Mouse (Mus musculus): ENCODE data around the gene March9. TPM values are rescaled to one million over a fixed set of nuclear protein-coding genes. Genes with fewer than 3 reads are reported as not detected.

March9 gene
- total RNA-seq, 2 experiments from 2014 or later, result 0.05 to 0.08 TPM

- peak; percentile 32 for ATAC-seq (replicated peaks; ENCODE audit: poor library complexity)
These were observed 18.7 kb downstream of the March9 start, which contains the start of the genes Mettl1 and Eef1akmt3 for GRCm38 (mm10) chr10:127041274-127041766. Mettl1 (plus strand) TSS chr10:127041414. Eef1akmt3 (minus strand) TSS chr10:127041513.

- 0 out of 2 replicates have a peak, but pooled peaks have one; percentile 9 for ATAC-seq (replicated peaks; ENCODE audit: poor library complexity)
These were observed 19.3 kb downstream of the March9 start for GRCm38 (mm10) chr10:127040569-127041214.

GRCm38 (mm10) chr10:127037641-127038040, 22.3 kb downstream of the March9 start:
- no peak for ATAC-seq (replicated peaks; ENCODE audit: poor library complexity)

GRCm38 (mm10) chr10:127036273-127036672, 23.7 kb downstream of the March9 start:
- no peak for ATAC-seq (replicated peaks; ENCODE audit: poor library complexity)

GRCm38 (mm10) chr10:127033301-127033741, 26.7 kb downstream of the March9 start:
- ATAC-seq (replicated peaks; ENCODE audit: poor library complexity), result no peak

GRCm38 (mm10) chr10:127030336-127031296, 29.4 kb downstream of the March9 start, which contains the start of gene Tsfm:
Tsfm (minus strand) TSS chr10:127030840.
- peak; percentile 100 for ATAC-seq (replicated peaks; ENCODE audit: poor library complexity)

GRCm38 (mm10) chr10:127018422-127018821, 41.6 kb downstream of the March9 start:
- ATAC-seq (replicated peaks; ENCODE audit: poor library complexity), result no peak

- ATAC-seq (replicated peaks; ENCODE audit: poor library complexity), result no peak
These were observed 42.9 kb downstream of the March9 start for GRCm38 (mm10) chr10:127017071-127017470.

GRCm38 (mm10) chr10:127016488-127016887, 43.5 kb downstream of the March9 start:
- peak; percentile 88 for ATAC-seq (replicated peaks; ENCODE audit: poor library complexity)

Other genes with a start within 250 kb of the March9 start
- 25.1 and 30.4 TPM in 2 replicates for gene Atp23, start 158.8 kb downstream of the March9 start, total RNA-seq (2015)
- 10.3 and 11.1 TPM in 2 replicates for gene Atp23, start 158.8 kb downstream of the March9 start, total RNA-seq (2017)
- gene Ctdsp2, start 81.5 kb downstream of the March9 start, total RNA-seq (2015), result 40.3 and 42.1 TPM in 2 replicates
- gene Ctdsp2, start 81.5 kb downstream of the March9 start, total RNA-seq (2017), result 16.1 and 20.9 TPM in 2 replicates
- gene Avil, start 59.5 kb downstream of the March9 start, total RNA-seq (2015), result not detected in 2 replicates
- gene Avil, start 59.5 kb downstream of the March9 start, total RNA-seq (2017), result 0.03 TPM in 1 of 2 replicates, not detected in the other
- 46.6 and 48.6 TPM in 2 replicates for gene Tsfm, start 29.3 kb downstream of the March9 start, total RNA-seq (2015)
- 42.8 and 45.6 TPM in 2 replicates for gene Tsfm, start 29.3 kb downstream of the March9 start, total RNA-seq (2017)
- 36.5 and 46.6 TPM in 2 replicates for gene Mettl1, start 18.8 kb downstream of the March9 start, total RNA-seq (2015)
- gene Mettl1, start 18.8 kb downstream of the March9 start, total RNA-seq (2017), result 22.7 and 30.9 TPM in 2 replicates
- gene Eef1akmt3, start 18.7 kb downstream of the March9 start, total RNA-seq (2015), result 0.07 TPM in 1 of 2 replicates, not detected in the other
- gene Eef1akmt3, start 18.7 kb downstream of the March9 start, total RNA-seq (2017), result not detected in 2 replicates
- gene Cyp27b1, start 11.9 kb downstream of the March9 start, total RNA-seq (2015), result 0.10 TPM in 1 of 2 replicates, not detected in the other
- gene Cyp27b1, start 11.9 kb downstream of the March9 start, total RNA-seq (2017), result 0.30 TPM in 1 of 2 replicates, not detected in the other
- gene Cdk4, start 3.4 kb upstream of the March9 start, total RNA-seq (2015), result 781 and 827 TPM in 2 replicates
- gene Cdk4, start 3.4 kb upstream of the March9 start, total RNA-seq (2017), result 536 and 567 TPM in 2 replicates
- gene Tspan31, start 10.1 kb upstream of the March9 start, total RNA-seq (2015), result 93.8 and 97.5 TPM in 2 replicates
- 67.2 and 73.0 TPM in 2 replicates for gene Tspan31, start 10.1 kb upstream of the March9 start, total RNA-seq (2017)
- 5.3 and 9.7 TPM in 2 replicates for gene Agap2, start 15.1 kb upstream of the March9 start, total RNA-seq (2015)
- gene Agap2, start 15.1 kb upstream of the March9 start, total RNA-seq (2017), result 37.4 and 41.4 TPM in 2 replicates
- gene Os9, start 60.9 kb upstream of the March9 start, total RNA-seq (2015), result 40.1 and 43.7 TPM in 2 replicates
- gene Os9, start 60.9 kb upstream of the March9 start, total RNA-seq (2017), result 192 and 207 TPM in 2 replicates
- 212 and 219 TPM in 2 replicates for gene B4galnt1, start 105.0 kb upstream of the March9 start, total RNA-seq (2015)
- gene B4galnt1, start 105.0 kb upstream of the March9 start, total RNA-seq (2017), result 122 and 139 TPM in 2 replicates
- gene Slc26a10, start 120.5 kb upstream of the March9 start, total RNA-seq (2015), result not detected in 2 replicates
- gene Slc26a10, start 120.5 kb upstream of the March9 start, total RNA-seq (2017), result 0.84 and 0.87 TPM in 2 replicates
- gene Arhgef25, start 129.9 kb upstream of the March9 start, total RNA-seq (2015), result 1.7 and 3.1 TPM in 2 replicates
- 3.0 and 5.3 TPM in 2 replicates for gene Arhgef25, start 129.9 kb upstream of the March9 start, total RNA-seq (2017)
- gene Dtx3, start 135.5 kb upstream of the March9 start, total RNA-seq (2015), result 23.8 and 28.0 TPM in 2 replicates
- 18.0 and 19.3 TPM in 2 replicates for gene Dtx3, start 135.5 kb upstream of the March9 start, total RNA-seq (2017)
- gene Pip4k2c, start 151.4 kb upstream of the March9 start, total RNA-seq (2015), result 9.7 and 11.2 TPM in 2 replicates
- gene Pip4k2c, start 151.4 kb upstream of the March9 start, total RNA-seq (2017), result 11.4 and 12.1 TPM in 2 replicates
- gene Kif5a, start 203.2 kb upstream of the March9 start, total RNA-seq (2015), result 0.05 and 0.25 TPM in 2 replicates
- gene Kif5a, start 203.2 kb upstream of the March9 start, total RNA-seq (2017), result 0.04 and 0.20 TPM in 2 replicates
- gene Dctn2, start 206.2 kb upstream of the March9 start, total RNA-seq (2015), result 63.6 and 66.8 TPM in 2 replicates
- gene Dctn2, start 206.2 kb upstream of the March9 start, total RNA-seq (2017), result 87.4 and 101 TPM in 2 replicates
- gene Mbd6, start 228.8 kb upstream of the March9 start, total RNA-seq (2015), result 41.9 and 44.0 TPM in 2 replicates
- 4.1 and 6.8 TPM in 2 replicates for gene Mbd6, start 228.8 kb upstream of the March9 start, total RNA-seq (2017)